ENCODE assay signal across 8 mouse cellular contexts in the genomic region with DNA sequence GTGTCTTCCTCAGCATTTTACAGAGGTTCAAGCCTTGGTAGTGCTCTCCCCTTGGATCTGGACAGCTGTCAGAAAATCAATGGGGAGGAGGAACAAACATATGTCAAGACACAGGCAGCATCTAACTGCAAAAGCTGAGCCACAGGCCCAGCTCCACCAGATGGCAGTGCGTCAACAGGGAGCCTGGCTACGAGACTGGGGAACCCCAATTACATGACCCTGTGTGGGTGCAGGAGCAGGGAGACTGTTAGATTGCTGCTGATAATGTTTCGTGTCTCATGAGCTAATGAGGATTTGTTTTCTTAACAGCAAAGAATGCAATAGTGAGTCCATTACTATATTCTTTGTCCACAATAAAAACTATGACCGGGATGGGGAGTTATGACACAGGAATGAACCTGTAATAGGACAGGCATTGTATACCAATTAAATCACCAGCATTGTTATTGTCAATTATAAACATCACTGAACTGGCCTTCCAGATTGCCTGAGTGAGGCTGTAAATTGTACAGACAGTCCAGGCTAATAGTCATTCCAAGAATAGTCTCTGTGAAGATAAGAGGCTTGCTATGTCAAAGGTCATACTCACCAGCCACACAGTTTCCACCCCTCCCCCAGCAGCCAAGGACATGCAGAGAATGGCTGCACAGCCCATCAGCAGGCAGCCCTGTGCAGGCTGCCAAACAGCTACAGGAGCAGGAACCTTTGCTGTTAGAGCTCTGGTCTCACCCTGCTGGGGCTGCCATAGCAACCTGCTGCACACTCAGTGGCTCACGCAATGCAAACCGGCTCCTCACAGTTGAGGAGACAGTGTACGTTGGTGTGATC. TPM values are rescaled to one million over a fixed set of nuclear protein-coding genes. Genes with fewer than 3 reads are reported as not detected.
A peak's percentile ranks its signal among the peaks of the same experiment; 100 is the strongest.
DNase-seq lines count a peak whose midpoint lies in the region; ATAC-seq and TF ChIP-seq lines count a peak whose summit lies in the region.

No protein-coding gene starts in this region.

- peaks cover 11% of the 10 kb centered on the region for H3K4me1 ChIP-seq in forebrain, embryonic 16.5 days (replicated peaks; ENCODE audit: control insufficient read depth, insufficient read depth, low read length)
- H3K4me1 ChIP-seq in hindbrain, embryonic 10.5 days (replicated peaks) = peaks cover 19% of the 10 kb centered on the region
- H3K4me1 ChIP-seq in liver, embryonic 16.5 days (ENCODE audit: control insufficient read depth, low read depth, low read length) = no peaks in the 10 kb centered on the region; the same call in 1 of the 2 replicates
- peaks cover 4% of the 10 kb centered on the region for H3K4me1 ChIP-seq in olfactory bulb, adult 2 months (ENCODE audit: control insufficient read depth, insufficient read depth, low read length)

- H3K79me3 ChIP-seq in C2C12 (ENCODE audit: low read depth) = no peaks in the 10 kb centered on the region

- H3K27me3 ChIP-seq in C2C12 (ENCODE audit: control insufficient read depth, insufficient read depth, insufficient read length) = no peaks in the 10 kb centered on the region
- no peaks in the 10 kb centered on the region for H3K27me3 ChIP-seq in forebrain, embryonic 16.5 days (replicated peaks; ENCODE audit: control insufficient read depth, insufficient read depth, low read length)
- H3K27me3 ChIP-seq in hindbrain, embryonic 10.5 days (ENCODE audit: insufficient read depth, poor library complexity, severe bottlenecking) = no peaks in the 10 kb centered on the region
- no peaks in the 10 kb centered on the region for H3K27me3 ChIP-seq in liver, embryonic 16.5 days (ENCODE audit: control insufficient read depth, insufficient read depth, low read depth, low read length)

- H3K9ac ChIP-seq in forebrain, embryonic 16.5 days (replicated peaks; ENCODE audit: low read depth, low read length) = no peak overlapping the region
- no peak overlapping the region for H3K9ac ChIP-seq in liver, embryonic 16.5 days (ENCODE audit: low read depth, low read length)

- peak overlapping the region; percentile 7; the same call in 1 of the 2 replicates for H3K4me2 ChIP-seq in forebrain, embryonic 16.5 days (ENCODE audit: low read length)
- H3K4me2 ChIP-seq in liver, embryonic 16.5 days (ENCODE audit: low read depth, low read length) = peak overlapping the region; percentile 27; the same call in 1 of the 2 replicates

- WGBS in forebrain, embryonic 16.5 days = 8% methylated on average over 7 of the region's 7 CpGs
- 15% methylated on average over 7 of the region's 7 CpGs for WGBS in hindbrain, embryonic 10.5 days
- 18% methylated on average over 7 of the region's 7 CpGs for WGBS in liver, embryonic 16.5 days (ENCODE audit: insufficient replicate concordance)
- 16% methylated on average over 7 of the region's 7 CpGs for WGBS in olfactory bulb, adult 2 months

- no peaks in the 10 kb centered on the region for H3K36me3 ChIP-seq in C2C12 (ENCODE audit: control insufficient read depth, insufficient read depth)
- H3K36me3 ChIP-seq in forebrain, embryonic 16.5 days (ENCODE audit: control insufficient read depth, insufficient read depth) = no peaks in the 10 kb centered on the region
- H3K36me3 ChIP-seq in hindbrain, embryonic 10.5 days = no peaks in the 10 kb centered on the region
- H3K36me3 ChIP-seq in liver, embryonic 16.5 days (ENCODE audit: control insufficient read depth, insufficient read depth) = no peaks in the 10 kb centered on the region

- no peak overlapping the region; the same call in 1 of the 2 replicates for H3K27ac ChIP-seq in forebrain, embryonic 16.5 days (ENCODE audit: low read length)
- H3K27ac ChIP-seq in hindbrain, embryonic 10.5 days = peak overlapping the region; percentile 84
- H3K27ac ChIP-seq in liver, embryonic 16.5 days (ENCODE audit: low read length) = no peak overlapping the region
- no peak overlapping the region for H3K27ac ChIP-seq in olfactory bulb, adult 2 months (ENCODE audit: insufficient read depth, low read depth, low read length)

- no peaks in the 10 kb centered on the region for H3K79me2 ChIP-seq in C2C12 (ENCODE audit: control insufficient read depth, insufficient read depth)

- no peak overlapping the region for H3K4me3 ChIP-seq in C2C12 (ENCODE audit: insufficient read depth, poor library complexity, severe bottlenecking)
- H3K4me3 ChIP-seq in forebrain, embryonic 16.5 days (replicated peaks; ENCODE audit: low read length) = no peak overlapping the region
- peak overlapping the region; percentile 31 for H3K4me3 ChIP-seq in hindbrain, embryonic 10.5 days
- H3K4me3 ChIP-seq in liver, embryonic 16.5 days (ENCODE audit: low read depth, low read length) = no peak overlapping the region
- H3K4me3 ChIP-seq in olfactory bulb, adult 2 months (ENCODE audit: insufficient read depth, low read depth, low read length) = no peak overlapping the region

- peak; percentile 46 for DNase-seq in brain, embryonic 18.5 days (ENCODE audit: low read depth, low spot score)
- peak; percentile 77 for DNase-seq in hindbrain, embryonic 10.5 days (ENCODE audit: low spot score)
- DNase-seq in layer of hippocampus, adult 18-20 months (ENCODE audit: low spot score in 2 of 2) = peak; percentile 64 to 82
- DNase-seq in thymus, postnatal 36 days = peak; percentile 21 to 35

- peak; percentile 81 for TF ChIP-seq CTCF in C2C12 (IDR thresholded peaks at IDR 0.05; ENCODE audit: control insufficient read depth, insufficient read depth, insufficient read length)
- peak; percentile 74 for TF ChIP-seq CTCF in olfactory bulb, adult 2 months (IDR thresholded peaks at IDR 0.05; ENCODE audit: insufficient read depth, low read depth, low read length)

- peak; percentile 94 for ATAC-seq in forebrain, embryonic 16.5 days
- ATAC-seq in liver, embryonic 16.5 days (ENCODE audit: low read depth) = peak; percentile 76

- TF ChIP-seq POLR2A in olfactory bulb, adult 2 months (IDR thresholded peaks at IDR 0.05; ENCODE audit: insufficient read depth, low read depth, low read length) = no peak

- no peaks in the 10 kb centered on the region for H3K9me3 ChIP-seq in forebrain, embryonic 16.5 days (ENCODE audit: control insufficient read depth, low read length)
- H3K9me3 ChIP-seq in hindbrain, embryonic 10.5 days = no peaks in the 10 kb centered on the region
- H3K9me3 ChIP-seq in liver, embryonic 16.5 days (replicated peaks; ENCODE audit: control insufficient read depth, low read length) = no peaks in the 10 kb centered on the region

- H3ac ChIP-seq in C2C12 (ENCODE audit: control insufficient read depth, insufficient read length, low read depth) = no peak overlapping the region

TF ChIP-seq in C2C12, 6 proteins besides CTCF, POLR2A, EP300 and RAD21:
- TF ChIP-seq FOSL1 (IDR thresholded peaks at IDR 0.05; ENCODE audit: insufficient read depth, low read length, poor library complexity, severe bottlenecking) = no peak
- TF ChIP-seq MAX (IDR thresholded peaks at IDR 0.05) = no peak
TF ChIP-seq in C2C12: peak in this region for 0.

RNA-seq across cellular contexts. Expression of a gene that starts 58.8 kb away (rescaled TPM):
- not detected for polyA plus RNA-seq in C2C12 (2012; fragmentation: generic; extraction: Trizol)
- polyA plus RNA-seq in forebrain, embryonic 16.5 days (2015; fragmentation: Nextera tagmentation; extraction: Ambion mirVana) = not detected in 2 replicates
- 0.07 and 0.12 TPM in 2 replicates for polyA plus RNA-seq in hindbrain, embryonic 10.5 days (2016; fragmentation: Nextera tagmentation; extraction: Ambion mirVana)
- total RNA-seq in layer of hippocampus, adult 18-20 months (2021) = under 1 TPM; 0.71 to 0.84 TPM
- not detected in 2 replicates for polyA plus RNA-seq in liver, embryonic 16.5 days (2015; fragmentation: Nextera tagmentation; extraction: Ambion mirVana)
- not detected in 2 replicates for polyA plus RNA-seq in olfactory bulb, adult 2 months (2012; ENCODE audit: insufficient read depth, insufficient read length, low replicate concordance, missing spikeins)
